Mouse (Mus musculus) gastrocnemius, adult 2 months (tissue): ENCODE results near the gene Gns. TPM values are rescaled to one million over a fixed set of nuclear protein-coding genes. Genes with fewer than 3 reads are reported as not detected.

Experiments used
- DNase-seq: peaks from one replicate; pipeline ENCODE4 v3.0.0; 2022
- H3K27ac ChIP-seq: fragments of 200-600 bp; 2 replicates; pipeline ENCODE4 v1.8.1; 2022; ENCODE audit warnings: mild to moderate bottlenecking
- H3K4me3 ChIP-seq: fragments of 200-600 bp; 2 replicates; pipeline ENCODE4 v1.8.1; 2022; ENCODE audit warnings: mild to moderate bottlenecking, moderate library complexity
- CTCF ChIP-seq: fragments of 200-600 bp; IDR thresholded peaks from 2 replicates; pipeline ENCODE4 v1.8.1; 2022; ENCODE audit warnings: antibody characterized with exemption, mild to moderate bottlenecking, moderate library complexity
- intact Hi-C: fragments of 180-260 bp; cut with DNase I; formaldehyde crosslinking; loops from one replicate; pipeline ENCODE4 v1.15.1; 2025
- total RNA-seq, 2 experiments: library from RNA; stranded (reverse); gene quantifications; 2 replicates each; pipeline ENCODE4 v1.2.3; 2021

The Gns gene
- total RNA-seq, 2 experiments from 2014 or later, result 27.3 to 34.0 TPM

GRCm38 (mm10) chr10:121443791-121444190 lies 78.9 kb downstream of the Gns start:
- intact Hi-C loops, result no loop called here
- TF ChIP-seq CTCF, result no peak
- H3K4me3 ChIP-seq, result no peak overlapping the region; the same call in 1 of the 2 replicates
- DNase-seq, result no peak
- H3K27ac ChIP-seq, result peak overlapping the region; percentile 82

GRCm38 (mm10) chr10:121444198-121444597 lies 79.3 kb downstream of the Gns start:
- intact Hi-C loops, result no loop called here
- no peak for TF ChIP-seq CTCF
- peak overlapping the region; percentile 82 for H3K27ac ChIP-seq
- DNase-seq, result no peak
- no peak overlapping the region; the same call in 1 of the 2 replicates for H3K4me3 ChIP-seq

GRCm38 (mm10) chr10:121445808-121446207 lies 80.9 kb downstream of the Gns start:
- Histone ChIP-seq H3K4me3 (no peak overlapping the region), H3K27ac (peak overlapping the region; percentile 73)
- TF ChIP-seq CTCF, result no peak
- DNase-seq, result no peak
- intact Hi-C loops, result no loop called here

Other genes with a start within 250 kb of the Gns start
- under 1 TPM; 0.20 to 0.36 TPM for gene Tbc1d30, start 13.8 kb upstream of the Gns start, total RNA-seq
- 10 to 100 TPM; 29.2 to 47.3 TPM for gene Rassf3, start 111.3 kb downstream of the Gns start, total RNA-seq
- gene Tbk1, start 221.7 kb downstream of the Gns start, total RNA-seq, result 10 to 100 TPM; 11.5 to 12.0 TPM